Mouse (Mus musculus) spleen, adult 2 months (tissue): ENCODE data around the gene Ehd4. TPM values are rescaled to one million over a fixed set of nuclear protein-coding genes. Genes with fewer than 3 reads are reported as not detected.

Experiments used
- DNase-seq, 2 experiments: peaks; one replicate each; pipeline versions ENCODE4 v3.0.0 to v3.0.0-alpha.2; 2012 to 2021; ENCODE audit warnings: low spot score in 2 of 2, low read depth in 1 of 2
- H3K27ac ChIP-seq: fragments of 200-500 bp; 2 replicates; pipeline ENCODE4 v1.5.1; 2012; ENCODE audit warnings: low read length, inconsistent platforms; ENCODE audit not compliant: insufficient read depth
- H3K27me3 ChIP-seq: fragments of 200-500 bp; 2 replicates; pipeline ENCODE4 v1.6.1; 2012; ENCODE audit warnings: mild to moderate bottlenecking, moderate library complexity, low read length, inconsistent platforms; ENCODE audit not compliant: control insufficient read depth, insufficient read depth
- H3K36me3 ChIP-seq: fragments of 200-500 bp; 2 replicates; pipeline ENCODE4 v1.6.1; 2012; ENCODE audit warnings: mild to moderate bottlenecking, low read length, inconsistent platforms; ENCODE audit not compliant: control insufficient read depth, insufficient read depth
- H3K4me1 ChIP-seq: fragments of 200-500 bp; 2 replicates; pipeline ENCODE4 v1.6.1; 2011; ENCODE audit warnings: inconsistent platforms; ENCODE audit not compliant: control insufficient read depth, insufficient read depth, insufficient read length
- H3K4me3 ChIP-seq: fragments of 200-500 bp; 2 replicates; pipeline ENCODE4 v1.5.1; 2011; ENCODE audit warnings: mild to moderate bottlenecking, inconsistent platforms; ENCODE audit not compliant: insufficient read depth, insufficient read length; ENCODE audit errors: extremely low read depth
- CTCF ChIP-seq: fragments of 200-500 bp; IDR thresholded peaks from 2 replicates; pipeline ENCODE4 v1.5.1; 2011; ENCODE audit warnings: mild to moderate bottlenecking, inconsistent platforms; ENCODE audit not compliant: insufficient read depth, insufficient read length, insufficient replicate concordance; ENCODE audit errors: extremely low read depth
- POLR2A ChIP-seq: fragments of 200-500 bp; IDR thresholded peaks from 2 replicates; pipeline ENCODE4 v1.6.1; 2011; ENCODE audit warnings: low read depth, low read length, inconsistent platforms
- WGBS: fragments of 180-500 bp; shearing (Covaris S2); methylation state at CpG from one replicate; pipeline ENCODE4 v1.1.7; 2018; 5-methylcytosine and 5-hydroxymethylcytosine counted together
- polyA plus RNA-seq: library from polyadenylated mRNA; depleted of rRNA; stranded (reverse); fragments of >200 nt; gene quantifications from 2 replicates; pipeline ENCODE4 v1.2.3, GENCODE M21; 2012

Ehd4 gene
- polyA plus RNA-seq, 1 experiment, result 35.4 TPM

DNA sequence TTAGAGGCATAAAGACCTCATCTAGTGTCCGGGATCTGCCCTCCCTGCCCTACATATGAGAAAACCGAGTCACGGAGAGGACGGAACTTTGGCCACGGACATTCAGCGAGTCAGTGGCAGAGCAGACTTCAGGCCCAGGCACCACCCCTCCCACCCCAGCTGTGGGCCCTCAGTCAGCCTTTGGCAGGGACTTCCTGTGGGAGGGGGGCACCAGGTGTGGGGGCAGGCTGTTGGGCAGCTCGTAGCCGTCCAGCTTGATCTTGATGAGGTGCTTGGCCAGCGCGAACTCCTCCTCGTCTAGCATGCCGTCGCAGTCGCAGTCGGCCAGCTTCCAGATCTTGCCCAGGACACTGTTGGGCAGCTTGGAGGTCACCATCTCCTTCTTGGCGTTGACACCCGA lies 63.4 kb downstream of the Ehd4 start:
- Histone ChIP-seq H3K27me3 (no peaks in the 10 kb centered on the region), H3K36me3 (peaks cover 21% of the 10 kb centered on the region), H3K4me3 (no peak overlapping the region), H3K4me1 (no peaks in the 10 kb centered on the region), H3K27ac (no peak overlapping the region)
- TF ChIP-seq CTCF (no peak), POLR2A (no peak)
- WGBS, result 95% methylated on average over 17 of the region's 17 CpGs
- DNase-seq, result no peak

- Histone ChIP-seq H3K4me1 (no peaks in the 10 kb centered on the region), H3K4me3 (no peak overlapping the region), H3K27me3 (no peaks in the 10 kb centered on the region), H3K27ac (no peak overlapping the region), H3K36me3 (peaks cover 21% of the 10 kb centered on the region)
- no peak for TF ChIP-seq POLR2A
- TF ChIP-seq CTCF, result no peak
- WGBS, result 95% methylated on average over 2 of the region's 2 CpGs
- DNase-seq, result no peak
Observed at GRCm38 (mm10) chr2:120087897-120088296, 66.5 kb downstream of the Ehd4 start.

- TF ChIP-seq POLR2A (no peak), CTCF (no peak)
- Histone ChIP-seq H3K36me3 (peaks cover 19% of the 10 kb centered on the region), H3K4me1 (no peaks in the 10 kb centered on the region), H3K27me3 (no peaks in the 10 kb centered on the region), H3K27ac (no peak overlapping the region), H3K4me3 (no peak overlapping the region)
- WGBS, result 88% methylated on average over 3 of the region's 3 CpGs
- no peak for DNase-seq
Observed at GRCm38 (mm10) chr2:120087391-120087790, 67.0 kb downstream of the Ehd4 start.

DNA sequence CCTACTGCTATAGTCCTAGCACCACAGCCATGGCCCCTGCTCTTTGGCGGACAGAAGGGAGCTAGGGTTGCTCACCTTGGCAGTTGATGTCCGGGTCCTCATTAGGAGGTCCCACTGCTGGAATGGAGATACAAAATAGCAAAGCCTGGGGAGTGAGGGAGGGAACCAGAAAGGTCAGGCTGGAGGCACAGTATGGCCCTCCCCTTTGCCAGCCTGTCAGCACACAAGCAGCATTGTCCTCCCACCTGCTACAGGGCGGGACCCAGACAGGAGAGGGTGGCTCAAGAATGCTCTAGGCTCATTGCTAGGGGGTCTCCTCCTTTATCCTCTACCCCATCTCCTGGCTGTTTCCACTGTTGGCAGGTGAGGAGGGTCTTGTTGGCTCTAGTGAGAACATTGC lies 68.4 kb downstream of the Ehd4 start:
- Histone ChIP-seq H3K36me3 (peaks cover 9% of the 10 kb centered on the region), H3K27ac (no peak overlapping the region), H3K4me1 (no peaks in the 10 kb centered on the region), H3K27me3 (no peaks in the 10 kb centered on the region), H3K4me3 (no peak overlapping the region)
- no peak for DNase-seq
- WGBS, result 91% methylated on average over 3 of the region's 3 CpGs
- TF ChIP-seq POLR2A, result no peak

GRCm38 (mm10) chr2:120084593-120085361 lies 69.6 kb downstream of the Ehd4 start:
- H3K27ac ChIP-seq, result no peak overlapping the region
- peak in 1 of 2 experiments; percentile 36 for DNase-seq
- 72% methylated on average over 14 of the region's 14 CpGs for WGBS
- H3K27me3 ChIP-seq, result no peaks in the 10 kb centered on the region
- no peaks in the 10 kb centered on the region for H3K4me1 ChIP-seq
- H3K36me3 ChIP-seq, result peaks cover 2% of the 10 kb centered on the region
- TF ChIP-seq POLR2A (no peak), CTCF (peak; percentile 58; the same call in 1 of the 2 replicates)
- no peak overlapping the region for H3K4me3 ChIP-seq

DNA sequence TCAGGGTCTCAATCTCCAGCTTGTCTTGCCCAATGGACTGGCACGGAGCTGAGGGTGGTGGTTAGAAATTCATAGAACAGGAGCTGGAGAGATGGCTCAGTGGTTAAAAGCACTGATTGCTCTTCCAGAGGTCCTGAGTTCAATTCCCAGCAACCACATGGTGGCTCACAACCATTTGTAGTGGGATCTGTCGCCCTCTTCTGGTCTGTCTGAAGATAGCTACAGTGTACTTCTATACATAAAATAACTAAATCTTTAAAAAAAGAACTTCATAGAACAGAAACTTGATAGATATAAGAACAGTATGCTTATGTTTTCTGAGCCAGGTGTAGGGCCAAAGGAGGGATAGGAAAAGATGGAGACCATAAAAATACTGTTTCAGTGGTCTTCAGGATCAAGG lies 72.0 kb downstream of the Ehd4 start:
- DNase-seq, result no peak

GRCm38 (mm10) chr2:120076076-120076705 lies 78.2 kb downstream of the Ehd4 start:
- no peak overlapping the region for H3K27ac ChIP-seq
- H3K36me3 ChIP-seq, result no peaks in the 10 kb centered on the region
- no peak for TF ChIP-seq POLR2A
- TF ChIP-seq CTCF, result no peak
- H3K4me3 ChIP-seq, result 0 out of 2 replicates have a peak overlapping the region, but pooled peaks have one; percentile 14
- H3K4me1 ChIP-seq, result no peaks in the 10 kb centered on the region
- 5% methylated on average over 36 of the region's 36 CpGs for WGBS
- DNase-seq, result peak in 1 of 2 experiments; percentile 22
- H3K27me3 ChIP-seq, result no peaks in the 10 kb centered on the region; the same call in 1 of the 2 replicates

More for the DNA sequence above, 72.0 kb downstream of the Ehd4 start:
- H3K36me3 ChIP-seq, result no peaks in the 10 kb centered on the region
- no peak overlapping the region for H3K4me3 ChIP-seq
- H3K4me1 ChIP-seq, result no peaks in the 10 kb centered on the region
- no peak overlapping the region for H3K27ac ChIP-seq
- WGBS, result 78% methylated on average over 2 of the region's 2 CpGs
- H3K27me3 ChIP-seq, result no peaks in the 10 kb centered on the region
- TF ChIP-seq POLR2A (no peak), CTCF (no peak)
